ENCODE assay signal across 12 mouse cellular contexts in the genomic region with DNA sequence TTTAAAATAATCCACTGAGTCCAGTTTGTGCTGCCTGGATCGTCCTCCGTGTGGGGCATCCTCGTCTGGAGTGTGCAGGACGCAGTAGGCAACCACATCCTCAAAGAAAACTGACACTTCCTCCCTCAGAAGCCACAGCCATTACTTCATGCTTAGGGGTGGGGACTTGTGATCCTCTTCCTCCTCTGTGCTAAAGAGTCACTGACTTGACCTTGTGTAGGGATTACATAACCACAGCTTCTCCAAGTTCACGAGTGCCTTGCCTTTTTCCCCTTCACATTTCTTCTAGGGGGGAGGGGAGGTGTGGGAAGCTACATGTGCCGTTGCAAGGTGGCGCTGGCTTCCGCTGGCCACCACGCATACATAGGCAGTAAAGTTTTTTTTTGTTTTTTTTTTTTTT. TPM values are rescaled to one million over a fixed set of nuclear protein-coding genes. Genes with fewer than 3 reads are reported as not detected.
DNase-seq lines count a peak whose midpoint lies in the region; ATAC-seq lines count a peak whose summit lies in the region.
"Had no signal": no experiment of that assay in that cellular context is flagged by ENCODE, and none has a peak within 500 bp of the region (broad histone marks: within the 10 kb centered on the region; RNA-seq: fewer than 3 reads in every experiment).

No protein-coding gene starts in this region.

- H3K4me2 ChIP-seq in hindbrain, embryonic 14.5 days (replicated peaks) = no peak overlapping the region
- H3K4me2 ChIP-seq: heart, embryonic 12.5 days; limb, embryonic 13.5 days had no signal

- peak; percentile 58 for DNase-seq in thymus, postnatal 0 days (ENCODE audit: low spot score)
- no peak for DNase-seq in thymus, postnatal 4 days
- peak; percentile 70 for DNase-seq in c-Kit-positive CD71-negative TER-119-negative erythroid progenitor cells, embryonic 14.5 days (ENCODE audit: low read depth)
- DNase-seq in lung, postnatal 4 days = peak; percentile 41 to 64
- DNase-seq in hindbrain, embryonic 14.5 days (ENCODE audit: low spot score) = no peak
- DNase-seq in embryo, embryonic 9.5 days (ENCODE audit: extremely low spot score) = no peak
- DNase-seq in retina, embryonic 14.5 days (ENCODE audit: low spot score) = no peak
- DNase-seq: cerebellum, postnatal 36 days; kidney, postnatal 36 days had no signal

- ATAC-seq in hindbrain, embryonic 14.5 days (ENCODE audit: low FRiP score) = no peak

- no peaks in the 10 kb centered on the region for H3K4me1 ChIP-seq in hindbrain, embryonic 14.5 days (replicated peaks; ENCODE audit: control insufficient read depth, insufficient read depth, low read length)
- H3K4me1 ChIP-seq: forebrain, embryonic 10.5 days; heart, embryonic 12.5 days; limb, embryonic 13.5 days had no signal

- H3K9me3 ChIP-seq in hindbrain, embryonic 14.5 days (ENCODE audit: control insufficient read depth, low read length) = no peaks in the 10 kb centered on the region
- H3K9me3 ChIP-seq: forebrain, embryonic 10.5 days; heart, embryonic 12.5 days; limb, embryonic 13.5 days had no signal

- H3K27ac ChIP-seq in hindbrain, embryonic 14.5 days = no peak overlapping the region
- H3K27ac ChIP-seq: forebrain, embryonic 10.5 days; limb, embryonic 13.5 days had no signal

- H3K36me3 ChIP-seq in hindbrain, embryonic 14.5 days (replicated peaks; ENCODE audit: control insufficient read depth, insufficient read depth) = no peaks in the 10 kb centered on the region
- H3K36me3 ChIP-seq: forebrain, embryonic 10.5 days; heart, embryonic 12.5 days; limb, embryonic 13.5 days had no signal

- no peak overlapping the region for H3K9ac ChIP-seq in hindbrain, embryonic 14.5 days
- H3K9ac ChIP-seq: heart, embryonic 12.5 days; limb, embryonic 13.5 days had no signal

- H3K27me3 ChIP-seq in hindbrain, embryonic 14.5 days (ENCODE audit: control insufficient read depth, insufficient read depth, low read length) = no peaks in the 10 kb centered on the region
- H3K27me3 ChIP-seq: limb, embryonic 13.5 days had no signal

- no peak overlapping the region for H3K4me3 ChIP-seq in hindbrain, embryonic 14.5 days (replicated peaks; ENCODE audit: low read length)
- H3K4me3 ChIP-seq: forebrain, embryonic 10.5 days; heart, embryonic 12.5 days; limb, embryonic 13.5 days had no signal

- WGBS in hindbrain, embryonic 14.5 days = 84% methylated on average over 9 of the region's 9 CpGs

RNA-seq across cellular contexts. Expression of a gene that starts 35.7 kb away (rescaled TPM):
- 177 and 196 TPM in 2 replicates for polyA plus RNA-seq in thymus, postnatal 0 days (2015; fragmentation: Nextera tagmentation; extraction: Ambion mirVana)
- polyA plus RNA-seq in hindbrain, embryonic 14.5 days (2014; fragmentation: Nextera tagmentation; extraction: Ambion mirVana) = 117 and 129 TPM in 2 replicates

Comparison
In these comparisons a context has a peak if more than half of its experiments do, and no peak if none do; other contexts are left out.
1. DNase-seq: peak in thymus, postnatal 0 days (single experiment), c-Kit-positive CD71-negative TER-119-negative erythroid progenitor cells, embryonic 14.5 days (single experiment) and lung, postnatal 4 days (2 of 2); none in thymus, postnatal 4 days (single experiment), hindbrain, embryonic 14.5 days (single experiment), embryo, embryonic 9.5 days (single experiment) and retina, embryonic 14.5 days (single experiment).